Mouse (Mus musculus) kidney, embryonic 15.5 days (tissue): ENCODE data around the gene Fam198b. TPM values are rescaled to one million over a fixed set of nuclear protein-coding genes. Genes with fewer than 3 reads are reported as not detected.

Experiments
- ATAC-seq: fragments of 200-750 bp; cut with Nextera tagmentation; replicated peaks from 2 replicates; pipeline ENCODE4 v1.8.0; 2017; ENCODE audit warnings: moderate TSS enrichment; ENCODE audit not compliant: low FRiP score
- H3K27ac ChIP-seq: fragments of 300-500 bp; sonication (generic); 2 replicates; pipeline ENCODE4 v1.5.1; 2015; ENCODE audit warnings: mild to moderate bottlenecking, inconsistent platforms
- H3K27me3 ChIP-seq: fragments of 300-500 bp; sonication (generic); 2 replicates; pipeline ENCODE4 v1.6.1; 2015; ENCODE audit warnings: inconsistent platforms
- H3K36me3 ChIP-seq: fragments of 300-500 bp; sonication (generic); 2 replicates; pipeline ENCODE4 v1.6.1; 2015; ENCODE audit warnings: inconsistent platforms
- H3K4me1 ChIP-seq: fragments of 300-500 bp; sonication (generic); 2 replicates; pipeline ENCODE4 v1.6.1; 2015; ENCODE audit warnings: inconsistent platforms
- H3K4me2 ChIP-seq: fragments of 300-500 bp; sonication (generic); 2 replicates; pipeline ENCODE4 v1.6.1; 2015; ENCODE audit warnings: moderate library complexity, mild to moderate bottlenecking, inconsistent platforms
- H3K4me3 ChIP-seq: fragments of 300-500 bp; sonication (generic); replicated peaks from 2 replicates; pipeline ENCODE4 v1.5.1; 2015; ENCODE audit warnings: mild to moderate bottlenecking, inconsistent platforms
- H3K9ac ChIP-seq: fragments of 300-500 bp; sonication (generic); 2 replicates; pipeline ENCODE4 v1.6.1; 2015; ENCODE audit warnings: mild to moderate bottlenecking, inconsistent platforms
- H3K9me3 ChIP-seq: fragments of 300-500 bp; sonication (generic); replicated peaks from 2 replicates; pipeline ENCODE4 v1.6.1; 2016; ENCODE audit warnings: inconsistent platforms
- WGBS: fragments of 180-500 bp; shearing (Covaris S2); methylation state at CpG from one replicate; pipeline ENCODE4 v1.1.7; 2015; ENCODE audit warnings: mixed read lengths; 5-methylcytosine and 5-hydroxymethylcytosine counted together
- polyA plus RNA-seq: library from polyadenylated mRNA; unstranded; fragments of >200 nt; fragmentation: Nextera tagmentation; extraction: Ambion mirVana; gene quantifications from 2 replicates; pipeline ENCODE4 v1.2.1, GENCODE M21; 2015

The Fam198b gene
- polyA plus RNA-seq, 1 experiment from 2014 or later, result 13.4 TPM

- Histone ChIP-seq H3K36me3 (no peaks in the 10 kb centered on the region), H3K27me3 (no peaks in the 10 kb centered on the region), H3K27ac (no peak overlapping the region), H3K4me2 (no peak overlapping the region), H3K4me1 (0 out of 2 replicates have a peak, but pooled peaks cover 9% of the 10 kb centered on the region), H3K9ac (no peak overlapping the region), H3K4me3 (no peak overlapping the region), H3K9me3 (no peaks in the 10 kb centered on the region)
- peak; percentile 85 for ATAC-seq
- WGBS, result 75% methylated on average over 6 of the region's 6 CpGs
Measured at GRCm38 (mm10) chr3:79995726-79996125, 111.4 kb downstream of the Fam198b start.

Other genes starting within 250 kb of the Fam198b start
- gene Rxfp1, start 146.7 kb upstream of the Fam198b start, polyA plus RNA-seq, result 0.16 TPM in 1 of 2 replicates, not detected in the other
- gene Tmem144, start 31.8 kb upstream of the Fam198b start, polyA plus RNA-seq, result 5.1 and 6.3 TPM in 2 replicates